Mouse (Mus musculus) adrenal gland, adult 18-20 months (tissue): ENCODE data around the gene Xpnpep3. TPM values are rescaled to one million over a fixed set of nuclear protein-coding genes. Genes with fewer than 3 reads are reported as not detected.
"Not testable (repeated sequence)": the region's sequence is repeated elsewhere in the genome, so short reads cannot be mapped to it uniquely, and the experiment has no call there.

ENCODE experiments used
- DNase-seq, 2 experiments: peaks; one replicate each; pipeline ENCODE4 v3.0.0; 2021 to 2022; ENCODE audit warnings: low spot score in 2 of 2
- total RNA-seq, 2 experiments: library from RNA; stranded (reverse); gene quantifications; 1 replicate in 1 of 2; 2 replicates in 1 of 2; pipeline ENCODE4 v1.2.3; 2021

Xpnpep3 gene
- total RNA-seq, 2 experiments from 2014 or later = 28.0 to 30.1 TPM

GRCm38 (mm10) chr15:81479446-81480213, 79.7 kb downstream of the Xpnpep3 start:
- no peak for DNase-seq

GRCm38 (mm10) chr15:81480284-81480683, 80.3 kb downstream of the Xpnpep3 start:
- not testable (repeated sequence) for DNase-seq

- DNase-seq = no peak
These were observed 81.0 kb downstream of the Xpnpep3 start for GRCm38 (mm10) chr15:81480977-81481379.

GRCm38 (mm10) chr15:81482966-81483365, 83.0 kb downstream of the Xpnpep3 start:
- no peak for DNase-seq

GRCm38 (mm10) chr15:81483691-81484090, 83.8 kb downstream of the Xpnpep3 start:
- DNase-seq = no peak

GRCm38 (mm10) chr15:81485483-81485882, 85.5 kb downstream of the Xpnpep3 start:
- DNase-seq = no peak

GRCm38 (mm10) chr15:81503466-81503865, 103.5 kb downstream of the Xpnpep3 start:
- no peak for DNase-seq

- DNase-seq = no peak
These were observed 104.1 kb downstream of the Xpnpep3 start for GRCm38 (mm10) chr15:81503995-81504394.

Other genes starting within 250 kb of the Xpnpep3 start
- 10 to 100 TPM; 24.3 to 29.4 TPM for gene Mrtfa, start 209.4 kb upstream of the Xpnpep3 start, total RNA-seq
- under 1 TPM; 0.23 to 0.51 TPM for gene Mchr1, start 164.6 kb upstream of the Xpnpep3 start, total RNA-seq
- 100 to 1,000 TPM in 1 of 2 experiments, 10 to 100 TPM in 1; 62.3 to 108 TPM for gene Slc25a17, start 39.3 kb upstream of the Xpnpep3 start, total RNA-seq
- 100 to 1,000 TPM; 319 to 323 TPM for gene St13, start 61 bp upstream of the Xpnpep3 start, total RNA-seq
- gene Dnajb7, start 8.2 kb downstream of the Xpnpep3 start, total RNA-seq = not detected
- 100 to 1,000 TPM; 133 to 140 TPM for gene Rbx1, start 66.2 kb downstream of the Xpnpep3 start, total RNA-seq
- 10 to 100 TPM; 52.4 to 59.7 TPM for gene Ep300, start 185.2 kb downstream of the Xpnpep3 start, total RNA-seq